In genomic region chr16:18459335-18459954, GRCm38 (mm10) we compare ENCODE assay signal across 9 mouse cellular contexts. TPM values are rescaled to one million over a fixed set of nuclear protein-coding genes. Genes with fewer than 3 reads are reported as not detected.
DNase-seq lines count a peak whose midpoint lies in the region; ATAC-seq lines count a peak whose summit lies in the region.
"Had no signal": no experiment of that assay in that cellular context is flagged by ENCODE, and none has a peak within 500 bp of the region (broad histone marks: within the 10 kb centered on the region; RNA-seq: fewer than 3 reads in every experiment).

No protein-coding gene starts in this region.

- peak overlapping the region; percentile 36 for H3K4me3 ChIP-seq in heart, embryonic 10.5 days
- peak overlapping the region; percentile 39 for H3K4me3 ChIP-seq in embryonic facial prominence, embryonic 10.5 days
- peak overlapping the region; percentile 6; the same call in 1 of the 2 replicates for H3K4me3 ChIP-seq in hindbrain, embryonic 15.5 days

- peak overlapping the region; percentile 46 for H3K4me2 ChIP-seq in hindbrain, embryonic 15.5 days

- H3K27me3 ChIP-seq in heart, embryonic 10.5 days (ENCODE audit: insufficient read depth, poor library complexity, severe bottlenecking), result peaks cover 30% of the 10 kb centered on the region
- peaks cover 61% of the 10 kb centered on the region for H3K27me3 ChIP-seq in embryonic facial prominence, embryonic 10.5 days (replicated peaks; ENCODE audit: low read depth, poor library complexity, severe bottlenecking)
- H3K27me3 ChIP-seq in hindbrain, embryonic 15.5 days, result peaks cover 7% of the 10 kb centered on the region
- H3K27me3 ChIP-seq: Patski had no signal

- peaks cover 40% of the 10 kb centered on the region for H3K4me1 ChIP-seq in heart, embryonic 10.5 days
- peaks cover 62% of the 10 kb centered on the region for H3K4me1 ChIP-seq in embryonic facial prominence, embryonic 10.5 days
- H3K4me1 ChIP-seq in hindbrain, embryonic 15.5 days (replicated peaks), result peaks cover 18% of the 10 kb centered on the region

- peaks cover 32% of the 10 kb centered on the region for H3K36me3 ChIP-seq in heart, embryonic 10.5 days
- H3K36me3 ChIP-seq in embryonic facial prominence, embryonic 10.5 days (replicated peaks), result peaks cover 25% of the 10 kb centered on the region
- no peaks in the 10 kb centered on the region for H3K36me3 ChIP-seq in hindbrain, embryonic 15.5 days

- WGBS in heart, embryonic 10.5 days, result 17% methylated on average over 12 of the region's 12 CpGs
- 7% methylated on average over 12 of the region's 12 CpGs for WGBS in embryonic facial prominence, embryonic 10.5 days
- 11% methylated on average over 12 of the region's 12 CpGs for WGBS in hindbrain, embryonic 15.5 days

- H3K9me3 ChIP-seq in heart, embryonic 10.5 days, result no peaks in the 10 kb centered on the region
- no peaks in the 10 kb centered on the region for H3K9me3 ChIP-seq in embryonic facial prominence, embryonic 10.5 days
- no peaks in the 10 kb centered on the region for H3K9me3 ChIP-seq in hindbrain, embryonic 15.5 days

- peak; percentile 35; the same call in 1 of the 2 replicates for ATAC-seq in hindbrain, embryonic 15.5 days (ENCODE audit: low FRiP score, low read depth)
- ATAC-seq in granulocyte monocyte progenitor cell, adult 5-6 weeks (replicated peaks; ENCODE audit: poor library complexity, severe bottlenecking), result no peak

- DNase-seq in heart, embryonic 10.5 days (ENCODE audit: low spot score), result no peak
- DNase-seq in heart, postnatal 25 days (ENCODE audit: low spot score), result no peak
- peak; percentile 62 for DNase-seq in embryonic facial prominence, embryonic 10.5 days (ENCODE audit: low spot score)
- DNase-seq in lung, postnatal 25 days (ENCODE audit: low spot score), result peak; percentile 39
- DNase-seq in thymus, postnatal 25 days, result peak; percentile 72
- DNase-seq in c-Kit-positive CD71-positive TER-119-positive erythroid progenitor cells, embryonic 14.5 days (ENCODE audit: low spot score), result no peak

- peak overlapping the region; percentile 30 for H3K9ac ChIP-seq in hindbrain, embryonic 15.5 days

- intact Hi-C loops in heart, postnatal 25 days (cut with DNase I), result no loop called here

- H3K27ac ChIP-seq in heart, embryonic 10.5 days, result peak overlapping the region; percentile 64; the same call in 1 of the 2 replicates
- H3K27ac ChIP-seq in embryonic facial prominence, embryonic 10.5 days (replicated peaks), result peak overlapping the region; percentile 77
- peak overlapping the region; percentile 63; the same call in 1 of the 2 replicates for H3K27ac ChIP-seq in hindbrain, embryonic 15.5 days (replicated peaks)

RNA-seq across cellular contexts. Expression of gene Comt, which starts 32.8 kb away (rescaled TPM):
- 83.5 and 102 TPM in 2 replicates for polyA plus RNA-seq in heart, embryonic 10.5 days (2016; fragmentation: Nextera tagmentation; extraction: Ambion mirVana)
- total RNA-seq in heart, postnatal 25 days (2021), result 100 to 1,000 TPM; 112 TPM
- polyA plus RNA-seq in embryonic facial prominence, embryonic 10.5 days (2016; fragmentation: Nextera tagmentation; extraction: Ambion mirVana), result 56.2 and 58.4 TPM in 2 replicates
- polyA plus RNA-seq in hindbrain, embryonic 15.5 days (2015; fragmentation: Nextera tagmentation; extraction: Ambion mirVana), result 106 and 113 TPM in 2 replicates
- total RNA-seq in granulocyte monocyte progenitor cell, adult 5-6 weeks (2014; fragmentation: Nextera tagmentation), result 40.4 and 48.4 TPM in 2 replicates
- 34.1 and 34.6 TPM in 2 replicates for total RNA-seq in granulocyte monocyte progenitor cell, adult 5-6 weeks (2017)

RNA-seq across cellular contexts. Expression of gene Txnrd2, which starts 33.3 kb away (rescaled TPM):
- polyA plus RNA-seq in heart, embryonic 10.5 days (2016; fragmentation: Nextera tagmentation; extraction: Ambion mirVana), result 40.1 and 47.7 TPM in 2 replicates
- total RNA-seq in heart, postnatal 25 days (2021), result 10 to 100 TPM; 36.1 to 38.2 TPM
- 27.9 and 32.3 TPM in 2 replicates for polyA plus RNA-seq in embryonic facial prominence, embryonic 10.5 days (2016; fragmentation: Nextera tagmentation; extraction: Ambion mirVana)
- 31.0 and 31.7 TPM in 2 replicates for polyA plus RNA-seq in hindbrain, embryonic 15.5 days (2015; fragmentation: Nextera tagmentation; extraction: Ambion mirVana)
- 13.1 and 28.8 TPM in 2 replicates for total RNA-seq in granulocyte monocyte progenitor cell, adult 5-6 weeks (2014; fragmentation: Nextera tagmentation)
- total RNA-seq in granulocyte monocyte progenitor cell, adult 5-6 weeks (2017), result 8.8 and 9.7 TPM in 2 replicates

RNA-seq across cellular contexts. Expression of gene Gnb1l, which starts 39.1 kb away (rescaled TPM):
- polyA plus RNA-seq in heart, embryonic 10.5 days (2016; fragmentation: Nextera tagmentation; extraction: Ambion mirVana), result 10.8 and 17.1 TPM in 2 replicates
- total RNA-seq in heart, postnatal 25 days (2021), result 1 to 10 TPM; 4.9 to 5.6 TPM
- 17.9 and 19.1 TPM in 2 replicates for polyA plus RNA-seq in embryonic facial prominence, embryonic 10.5 days (2016; fragmentation: Nextera tagmentation; extraction: Ambion mirVana)
- polyA plus RNA-seq in hindbrain, embryonic 15.5 days (2015; fragmentation: Nextera tagmentation; extraction: Ambion mirVana), result 14.8 and 16.7 TPM in 2 replicates
- total RNA-seq in granulocyte monocyte progenitor cell, adult 5-6 weeks (2014; fragmentation: Nextera tagmentation), result 9.5 and 13.8 TPM in 2 replicates
- total RNA-seq in granulocyte monocyte progenitor cell, adult 5-6 weeks (2017), result 3.3 and 7.5 TPM in 2 replicates

RNA-seq across cellular contexts. Expression of gene Rtl10, which starts 39.3 kb away (rescaled TPM):
- 1.3 and 1.6 TPM in 2 replicates for polyA plus RNA-seq in heart, embryonic 10.5 days (2016; fragmentation: Nextera tagmentation; extraction: Ambion mirVana)
- total RNA-seq in heart, postnatal 25 days (2021), result 1 to 10 TPM; 3.3 to 4.6 TPM
- polyA plus RNA-seq in embryonic facial prominence, embryonic 10.5 days (2016; fragmentation: Nextera tagmentation; extraction: Ambion mirVana), result 3.8 and 4.1 TPM in 2 replicates
- 2.9 and 3.4 TPM in 2 replicates for polyA plus RNA-seq in hindbrain, embryonic 15.5 days (2015; fragmentation: Nextera tagmentation; extraction: Ambion mirVana)
- total RNA-seq in granulocyte monocyte progenitor cell, adult 5-6 weeks (2014; fragmentation: Nextera tagmentation), result 9.0 and 16.0 TPM in 2 replicates
- total RNA-seq in granulocyte monocyte progenitor cell, adult 5-6 weeks (2017), result 0.88 and 2.4 TPM in 2 replicates

Comparison
In these comparisons a context has a peak if more than half of its experiments do, and no peak if none do; other contexts are left out.
1. DNase-seq: peak in embryonic facial prominence, embryonic 10.5 days (single experiment), lung, postnatal 25 days (single experiment) and thymus, postnatal 25 days (single experiment); none in heart, embryonic 10.5 days (single experiment), heart, postnatal 25 days (single experiment) and c-Kit-positive CD71-positive TER-119-positive erythroid progenitor cells, embryonic 14.5 days (single experiment).
2. Peak in every context shown above with its lines, with median percentiles within 50 percentile points of each other: H3K27ac ChIP-seq and H3K4me3 ChIP-seq.